Mouse (Mus musculus) right cerebral cortex, adult 18-20 months (tissue): ENCODE measurements around the gene Orc4.
A peak's percentile ranks its signal among the peaks of the same experiment; 100 is the strongest.
"Not testable (repeated sequence)": the region's sequence is repeated elsewhere in the genome, so short reads cannot be mapped to it uniquely, and the experiment has no call there.

Experiments
- DNase-seq: peaks from one replicate; pipeline ENCODE4 v3.0.0; 2022; ENCODE audit warnings: mixed read lengths

The Orc4 gene

DNA sequence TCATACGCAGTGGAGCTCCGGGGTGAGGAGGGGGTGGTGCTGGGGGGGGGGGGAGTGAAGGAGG lies at the start of gene Orc4:
Gene Orc4 (minus strand): TSS at position 26 of the 64 bp plus-strand sequence.
- DNase-seq = no peak

GRCm38 (mm10) chr2:48990322-48990721 lies 40.2 kb upstream of the Orc4 start:
- DNase-seq = no peak

DNA sequence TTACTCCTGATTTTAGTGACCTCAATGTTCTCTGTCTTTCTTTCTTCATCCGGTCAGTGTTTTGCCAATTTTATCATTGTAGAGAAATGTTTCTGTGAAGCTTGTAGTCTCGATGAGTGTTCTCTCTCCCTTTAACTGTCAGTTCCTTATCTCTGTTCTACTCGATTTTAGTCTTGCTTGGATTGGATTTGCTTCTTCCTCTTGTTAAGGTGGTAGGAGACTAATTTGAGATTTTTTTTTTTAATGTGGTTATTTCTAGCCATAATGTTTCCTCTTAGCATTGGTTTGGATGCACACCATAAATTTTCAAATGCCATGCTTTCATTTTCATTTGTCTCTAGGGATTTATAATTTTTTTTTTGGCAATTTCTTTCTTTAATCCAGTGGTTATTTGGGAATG lies 28.8 kb upstream of the Orc4 start:
- DNase-seq = no peak

DNA sequence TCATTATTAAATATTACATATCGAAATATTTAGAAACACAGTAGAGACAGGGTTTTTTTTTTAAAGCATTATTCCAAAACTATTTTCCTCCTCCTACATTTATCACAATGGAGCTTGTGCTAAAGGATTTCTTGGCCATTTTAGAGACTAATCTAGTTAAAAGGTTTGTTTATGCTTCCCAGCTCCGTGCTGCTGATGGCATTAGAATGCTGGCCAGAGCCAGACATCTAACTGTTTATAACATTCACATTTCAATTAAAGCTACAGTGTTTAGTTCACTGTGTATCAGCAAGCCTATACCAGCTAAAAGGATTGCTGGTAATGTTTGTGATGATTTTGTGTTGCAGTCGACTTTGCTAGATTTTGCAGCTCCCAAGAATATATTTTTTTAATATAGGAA lies 6.5 kb upstream of the Orc4 start:
- no peak for DNase-seq

- DNase-seq = no peak
Observed at GRCm38 (mm10) chr2:48950316-48950880, 321 bp upstream of the Orc4 start.

GRCm38 (mm10) chr2:48949743-48950251 lies 280 bp downstream of the Orc4 start:
- DNase-seq = peak; percentile 50

GRCm38 (mm10) chr2:48948841-48949584 lies 1.1 kb downstream of the Orc4 start, which contains the start of gene Mbd5:
Gene Mbd5 (plus strand): TSS chr2:48949508.
- DNase-seq = peak; percentile 99

GRCm38 (mm10) chr2:48947761-48948160 lies 2.3 kb downstream of the Orc4 start:
- no peak for DNase-seq

DNA sequence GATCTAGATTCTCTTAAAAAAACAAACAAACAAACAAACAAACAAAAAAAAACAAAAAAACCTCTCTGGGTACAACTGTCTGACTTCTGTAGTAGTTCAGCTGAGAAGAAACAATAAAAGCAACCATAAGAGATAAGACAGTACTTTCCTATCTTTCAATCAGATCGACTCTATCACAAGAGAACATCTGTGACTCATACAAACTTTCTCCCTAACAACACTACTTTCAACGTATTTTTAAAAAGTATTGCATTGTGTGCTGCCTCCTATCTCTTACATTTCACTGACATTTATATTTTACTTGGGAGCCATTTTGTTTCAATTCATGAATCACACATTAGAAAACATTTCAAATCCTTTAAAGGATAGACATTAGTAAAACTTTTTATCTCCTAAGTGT lies 15.0 kb downstream of the Orc4 start:
- DNase-seq = no peak

- no peak for DNase-seq
Observed at GRCm38 (mm10) chr2:48915832-48916231, 34.2 kb downstream of the Orc4 start.

DNA sequence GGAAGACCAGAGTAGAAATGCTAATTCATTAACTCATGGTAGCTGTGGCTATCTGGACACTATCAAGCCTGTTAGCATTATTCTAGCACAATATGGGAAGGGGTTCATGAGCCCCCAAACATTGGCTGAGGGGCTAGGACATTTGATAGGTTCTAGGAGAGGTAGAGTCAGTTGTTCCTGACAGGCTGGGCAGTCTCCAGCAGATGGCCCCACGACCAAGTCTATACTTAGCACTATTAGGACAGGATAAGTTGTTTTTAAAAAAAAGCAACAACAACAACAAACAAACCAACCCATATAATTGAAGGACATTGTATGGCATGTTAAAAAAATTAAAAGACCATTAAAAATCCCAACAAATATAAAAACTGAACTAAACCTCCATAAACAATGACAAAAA lies 35.9 kb downstream of the Orc4 start:
- no peak for DNase-seq

GRCm38 (mm10) chr2:48908866-48909265 lies 41.2 kb downstream of the Orc4 start:
- DNase-seq = no peak

GRCm38 (mm10) chr2:48895186-48895585 lies 54.9 kb downstream of the Orc4 start:
- DNase-seq = no peak

DNA sequence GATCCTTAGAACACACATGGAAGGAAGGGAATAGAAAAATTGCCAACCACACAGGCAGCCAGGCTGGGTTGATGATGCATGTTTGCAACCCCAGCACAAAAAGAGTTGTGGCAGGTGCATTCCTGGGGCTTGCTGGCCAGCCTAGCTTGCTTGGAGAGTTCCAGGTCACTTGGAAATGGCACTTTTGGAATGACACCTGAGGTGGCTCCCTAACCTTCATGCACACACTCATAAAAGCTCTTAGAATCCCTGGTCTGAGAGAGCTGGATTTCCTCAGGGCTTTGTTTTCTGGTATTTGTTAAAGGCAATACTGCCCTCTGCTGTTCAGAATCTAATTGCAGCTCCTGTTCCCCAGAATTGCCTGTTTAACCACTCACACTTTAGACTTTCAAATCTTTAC lies 64.1 kb downstream of the Orc4 start:
- peak; percentile 70 for DNase-seq

- DNase-seq = no peak
Observed at GRCm38 (mm10) chr2:48868199-48868913, 81.7 kb downstream of the Orc4 start.

- not testable (repeated sequence) for DNase-seq
Observed at GRCm38 (mm10) chr2:48865596-48865995, 84.5 kb downstream of the Orc4 start.
